Mouse (Mus musculus) urinary bladder, adult 2 months (tissue): Measurements from ENCODE around the gene Dao. TPM values are rescaled to one million over a fixed set of nuclear protein-coding genes. Genes with fewer than 3 reads are reported as not detected.

ENCODE experiments used
- DNase-seq: peaks from one replicate; pipeline ENCODE4 v3.0.0; 2022; ENCODE audit warnings: low spot score
- polyA plus RNA-seq: library from polyadenylated mRNA; depleted of rRNA; stranded (reverse); fragments of >200 nt; gene quantifications from 2 replicates; pipeline ENCODE4 v1.2.3, GENCODE M21; 2012; rRNA removed

Gene Dao
- polyA plus RNA-seq, 1 experiment: not detected

- no peak for DNase-seq
Measured at GRCm38 (mm10) chr5:114070858-114071257, 67.4 kb downstream of the Dao start.

- DNase-seq: no peak
Measured at GRCm38 (mm10) chr5:114072262-114072661, 68.8 kb downstream of the Dao start.

Other genes with a start within 250 kb of the Dao start
- 17.0 and 22.8 TPM in 2 replicates for gene Sart3, start 231.2 kb upstream of the Dao start, polyA plus RNA-seq
- gene Iscu, start 231.0 kb upstream of the Dao start, polyA plus RNA-seq: 214 and 229 TPM in 2 replicates
- gene Tmem119, start 203.2 kb upstream of the Dao start, polyA plus RNA-seq: 42.0 and 42.1 TPM in 2 replicates
- gene Selplg, start 171.1 kb upstream of the Dao start, polyA plus RNA-seq: 8.2 and 10.4 TPM in 2 replicates
- gene Coro1c, start 94.9 kb upstream of the Dao start, polyA plus RNA-seq: 116 and 159 TPM in 2 replicates
- 9.3 and 14.8 TPM in 2 replicates for gene Ssh1, start 9.8 kb upstream of the Dao start, polyA plus RNA-seq
- 17.9 and 19.1 TPM in 2 replicates for gene Usp30, start 61.8 kb downstream of the Dao start, polyA plus RNA-seq
- 0.12 and 0.16 TPM in 2 replicates for gene Svop, start 87.9 kb downstream of the Dao start, polyA plus RNA-seq
- 8.8 and 9.4 TPM in 2 replicates for gene Alkbh2, start 124.5 kb downstream of the Dao start, polyA plus RNA-seq
- 2.4 and 3.3 TPM in 2 replicates for gene Ung, start 126.7 kb downstream of the Dao start, polyA plus RNA-seq
- gene Acacb, start 142.8 kb downstream of the Dao start, polyA plus RNA-seq: 7.7 and 9.6 TPM in 2 replicates